Mouse (Mus musculus): ENCODE results near the gene Polr2h.

GRCm38 (mm10) chr16:20691617-20692016 is 25.8 kb upstream of the Polr2h start:
- TF ChIP-seq MAX (IDR thresholded peaks at IDR 0.05; ENCODE audit: low read depth) = no peak
- no peak for TF ChIP-seq POLR2A (IDR thresholded peaks at IDR 0.05; ENCODE audit: insufficient read length, low read depth)
- TF ChIP-seq POLR2AphosphoS2 (IDR thresholded peaks at IDR 0.05; ENCODE audit: insufficient read length, low read depth) = no peak

Measured in myocyte (in vitro differentiated cells).